Mouse (Mus musculus): ENCODE data around the gene Sgca.

Sgca gene

GRCm38 (mm10) chr11:94913302-94914090 is 62.6 kb downstream of the Sgca start:
- no peak for DNase-seq (ENCODE audit: low spot score in 2 of 2)

Data from frontal cortex, postnatal 25 days (tissue).